Mouse (Mus musculus): ENCODE results near the gene Rela. TPM values are rescaled to one million over a fixed set of nuclear protein-coding genes. Genes with fewer than 3 reads are reported as not detected.
A peak's percentile ranks its signal among the peaks of the same experiment; 100 is the strongest.

Rela gene
- polyA plus RNA-seq, 1 experiment from 2014 or later: 62.4 TPM

DNA sequence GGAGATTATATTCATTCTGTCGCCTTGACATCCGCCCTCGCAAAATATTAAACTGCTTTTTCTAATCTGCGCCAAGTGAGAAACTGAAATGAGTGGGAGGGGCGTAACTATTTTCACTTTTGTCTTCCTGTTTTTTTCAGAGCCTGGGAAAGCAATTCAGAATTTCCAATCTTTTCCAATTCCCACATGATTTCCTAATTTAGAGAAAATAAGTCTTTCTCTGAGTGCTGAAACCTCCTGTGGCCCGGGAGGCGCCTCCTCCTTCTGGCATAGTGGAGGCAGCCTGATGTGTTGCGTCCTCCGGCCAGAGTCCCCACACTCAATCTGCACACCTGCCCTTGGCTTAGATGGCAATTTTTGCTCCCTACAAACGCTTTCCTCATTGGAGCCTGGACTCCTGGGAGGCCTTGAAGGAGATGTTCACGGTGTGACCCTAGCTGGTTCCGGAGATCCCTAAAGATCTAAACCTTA is 677 bp upstream of the Rela start:
- Histone ChIP-seq H3K4me1 (peaks cover 19% of the 10 kb centered on the region), H3K27ac (replicated peaks) (peak overlapping the region; percentile 84), H3K4me3 (replicated peaks) (peak overlapping the region; percentile 60), H3K4me2 (replicated peaks) (peak overlapping the region; percentile 74), H3K27me3 (no peaks in the 10 kb centered on the region), H3K9ac (peak overlapping the region; percentile 64), H3K36me3 (peaks cover 29% of the 10 kb centered on the region), H3K9me3 (replicated peaks) (no peaks in the 10 kb centered on the region)
- ATAC-seq (ENCODE audit: insufficient number of reproducible peaks, low FRiP score, low TSS enrichment, low read depth): 0 out of 2 replicates have a peak, but pooled peaks have one; percentile 3
- 42% methylated on average over 12 of the region's 12 CpGs for WGBS

DNA sequence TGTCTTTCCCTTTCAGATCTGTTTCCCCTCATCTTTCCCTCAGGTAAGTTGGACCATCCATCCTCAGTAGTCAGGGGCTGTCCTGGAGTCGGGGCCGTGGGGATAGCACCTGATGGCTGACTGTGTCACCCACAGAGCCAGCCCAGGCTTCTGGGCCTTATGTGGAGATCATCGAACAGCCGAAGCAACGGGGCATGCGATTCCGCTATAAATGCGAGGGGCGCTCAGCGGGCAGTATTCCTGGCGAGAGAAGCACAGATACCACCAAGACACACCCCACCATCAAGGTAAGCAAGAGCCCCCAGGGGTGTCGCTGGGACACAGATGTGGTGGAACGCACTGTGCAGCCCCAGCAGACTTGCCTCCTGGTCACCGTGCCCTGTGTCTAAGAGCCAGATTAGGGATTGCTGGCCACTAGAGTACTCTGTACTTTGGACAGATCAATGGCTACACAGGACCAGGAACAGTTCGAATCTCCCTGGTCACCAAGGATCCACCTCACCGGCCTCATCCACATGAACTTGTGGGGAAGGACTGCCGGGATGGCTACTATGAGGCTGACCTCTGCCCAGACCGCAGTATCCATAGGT is 1.2 kb downstream of the Rela start:
- H3K9ac ChIP-seq: peak overlapping the region; percentile 64
- H3K9me3 ChIP-seq (replicated peaks): no peaks in the 10 kb centered on the region
- H3K4me2 ChIP-seq (replicated peaks): peak overlapping the region; percentile 74
- peaks cover 19% of the 10 kb centered on the region for H3K4me1 ChIP-seq
- peak overlapping the region; percentile 84; the same call in 1 of the 2 replicates for H3K27ac ChIP-seq (replicated peaks)
- H3K36me3 ChIP-seq: peaks cover 47% of the 10 kb centered on the region
- peak overlapping the region; percentile 60 for H3K4me3 ChIP-seq (replicated peaks)
- H3K27me3 ChIP-seq: no peaks in the 10 kb centered on the region
- 89% methylated on average over 18 of the region's 18 CpGs for WGBS
- no peak for ATAC-seq (ENCODE audit: insufficient number of reproducible peaks, low FRiP score, low TSS enrichment, low read depth)

DNA sequence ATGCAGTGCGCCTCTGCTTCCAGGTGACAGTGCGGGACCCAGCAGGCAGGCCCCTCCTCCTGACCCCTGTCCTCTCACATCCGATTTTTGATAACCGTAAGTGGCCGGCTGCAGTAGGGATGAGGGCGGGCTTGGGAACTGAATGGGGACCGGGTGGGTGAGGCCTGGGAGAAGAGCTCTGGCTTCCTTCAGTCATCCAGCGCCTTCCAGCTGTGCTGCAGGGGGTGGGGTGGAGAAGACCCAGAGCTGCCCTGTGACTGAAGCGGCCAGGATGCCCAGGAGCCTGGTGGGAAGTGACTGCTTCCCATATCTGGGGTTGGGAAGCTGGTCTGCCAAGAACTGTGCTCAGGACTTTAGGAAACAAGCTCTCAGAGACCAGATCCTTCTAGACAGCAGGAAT is 3.1 kb downstream of the Rela start:
- H3K9me3 ChIP-seq (replicated peaks): no peaks in the 10 kb centered on the region
- peaks cover 65% of the 10 kb centered on the region for H3K36me3 ChIP-seq
- no peak for ATAC-seq (ENCODE audit: insufficient number of reproducible peaks, low FRiP score, low TSS enrichment, low read depth)
- no peak overlapping the region for H3K4me2 ChIP-seq (replicated peaks)
- no peak overlapping the region for H3K9ac ChIP-seq
- no peak overlapping the region for H3K4me3 ChIP-seq (replicated peaks)
- peaks cover 19% of the 10 kb centered on the region for H3K4me1 ChIP-seq
- 79% methylated on average over 9 of the region's 9 CpGs for WGBS
- H3K27me3 ChIP-seq: no peaks in the 10 kb centered on the region
- H3K27ac ChIP-seq (replicated peaks): no peak overlapping the region

DNA sequence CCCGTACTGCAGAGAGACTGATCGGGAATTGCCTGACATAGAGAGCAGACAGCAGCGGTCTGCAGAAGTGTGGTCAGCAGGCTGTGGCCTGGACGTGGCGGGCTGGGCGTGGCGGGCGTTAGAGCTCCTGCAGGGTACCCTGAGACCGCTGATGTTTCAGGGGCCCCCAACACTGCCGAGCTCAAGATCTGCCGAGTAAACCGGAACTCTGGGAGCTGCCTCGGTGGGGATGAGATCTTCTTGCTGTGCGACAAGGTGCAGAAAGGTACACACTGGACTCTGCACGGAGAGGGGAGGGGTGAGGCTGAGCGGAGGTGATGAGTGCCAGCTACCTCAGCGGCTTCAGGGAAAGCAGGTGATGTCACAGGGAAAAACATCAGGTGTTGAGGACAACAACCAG is 3.7 kb downstream of the Rela start:
- peaks cover 19% of the 10 kb centered on the region for H3K4me1 ChIP-seq
- no peaks in the 10 kb centered on the region for H3K27me3 ChIP-seq
- no peak overlapping the region for H3K9ac ChIP-seq
- no peak for ATAC-seq (ENCODE audit: insufficient number of reproducible peaks, low FRiP score, low TSS enrichment, low read depth)
- H3K4me3 ChIP-seq (replicated peaks): no peak overlapping the region
- WGBS: 92% methylated on average over 17 of the region's 17 CpGs
- peaks cover 72% of the 10 kb centered on the region for H3K36me3 ChIP-seq
- H3K9me3 ChIP-seq (replicated peaks): no peaks in the 10 kb centered on the region
- H3K4me2 ChIP-seq (replicated peaks): no peak overlapping the region
- H3K27ac ChIP-seq (replicated peaks): no peak overlapping the region

DNA sequence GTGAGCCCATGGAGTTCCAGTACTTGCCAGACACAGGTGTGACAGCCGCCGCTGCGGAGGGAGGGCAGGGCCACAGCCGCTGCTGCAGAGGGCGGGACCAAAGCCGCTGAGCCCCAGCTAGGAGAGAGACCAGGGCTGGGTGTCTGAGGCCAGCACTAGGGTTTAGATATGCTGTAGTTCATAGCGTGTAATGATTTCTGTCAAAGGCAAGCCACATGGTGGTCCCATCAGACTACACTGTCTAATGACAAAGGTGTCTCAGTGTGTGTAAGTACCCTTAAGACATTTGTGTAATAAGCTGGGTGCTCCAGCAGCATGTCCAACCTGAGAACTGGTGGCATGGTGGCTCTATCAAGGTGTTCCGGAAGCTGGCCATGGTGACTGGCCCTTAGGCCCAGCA is 4.4 kb downstream of the Rela start:
- Histone ChIP-seq H3K27me3 (no peaks in the 10 kb centered on the region), H3K4me3 (replicated peaks) (no peak overlapping the region), H3K9me3 (replicated peaks) (no peaks in the 10 kb centered on the region), H3K4me2 (replicated peaks) (no peak overlapping the region), H3K9ac (no peak overlapping the region), H3K36me3 (peaks cover 78% of the 10 kb centered on the region), H3K27ac (replicated peaks) (no peak overlapping the region), H3K4me1 (peaks cover 15% of the 10 kb centered on the region)
- no peak for ATAC-seq (ENCODE audit: insufficient number of reproducible peaks, low FRiP score, low TSS enrichment, low read depth)
- whole genome bisulfite sequencing: 90% methylated on average over 8 of the region's 8 CpGs

DNA sequence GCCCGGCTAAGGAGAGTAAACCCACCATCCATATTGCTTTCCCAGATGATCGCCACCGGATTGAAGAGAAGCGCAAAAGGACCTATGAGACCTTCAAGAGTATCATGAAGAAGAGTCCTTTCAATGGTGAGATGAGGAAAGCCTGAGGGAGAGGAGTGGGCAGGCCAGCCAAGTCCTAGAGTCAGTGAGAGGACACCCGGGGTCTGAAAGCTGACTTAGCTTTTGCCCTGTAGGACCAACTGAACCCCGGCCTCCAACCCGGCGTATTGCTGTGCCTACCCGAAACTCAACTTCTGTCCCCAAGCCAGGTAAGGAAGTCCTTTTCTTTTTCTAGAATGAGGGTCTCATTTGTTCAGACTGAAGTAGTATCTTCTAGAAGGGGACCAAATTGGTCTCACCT is 8.0 kb downstream of the Rela start:
- Histone ChIP-seq H3K9ac (no peak overlapping the region), H3K27ac (replicated peaks) (no peak overlapping the region), H3K4me3 (replicated peaks) (no peak overlapping the region), H3K27me3 (no peaks in the 10 kb centered on the region), H3K9me3 (replicated peaks) (no peaks in the 10 kb centered on the region), H3K36me3 (peaks cover 75% of the 10 kb centered on the region), H3K4me1 (peaks cover 16% of the 10 kb centered on the region), H3K4me2 (replicated peaks) (no peak overlapping the region)
- WGBS: 92% methylated on average over 9 of the region's 9 CpGs
- no peak for ATAC-seq (ENCODE audit: insufficient number of reproducible peaks, low FRiP score, low TSS enrichment, low read depth)

DNA sequence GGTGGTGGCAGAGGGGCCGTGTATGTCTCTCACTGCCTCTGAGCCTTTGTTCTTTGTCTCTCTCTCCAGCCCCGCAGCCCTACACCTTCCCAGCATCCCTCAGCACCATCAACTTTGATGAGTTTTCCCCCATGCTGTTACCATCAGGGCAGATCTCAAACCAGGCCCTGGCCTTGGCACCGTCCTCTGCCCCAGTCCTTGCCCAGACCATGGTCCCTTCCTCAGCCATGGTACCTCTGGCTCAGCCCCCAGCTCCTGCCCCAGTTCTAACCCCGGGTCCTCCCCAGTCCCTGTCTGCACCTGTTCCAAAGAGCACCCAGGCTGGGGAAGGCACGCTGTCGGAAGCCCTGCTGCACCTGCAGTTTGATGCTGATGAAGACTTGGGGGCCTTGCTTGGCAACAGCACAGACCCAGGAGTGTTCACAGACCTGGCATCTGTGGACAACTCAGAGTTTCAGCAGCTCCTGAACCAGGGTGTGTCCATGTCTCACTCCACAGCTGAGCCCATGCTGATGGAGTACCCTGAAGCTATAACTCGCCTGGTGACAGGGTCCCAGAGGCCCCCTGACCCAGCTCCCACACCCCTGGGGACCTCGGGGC is 9.5 kb downstream of the Rela start:
- H3K27ac ChIP-seq (replicated peaks): no peak overlapping the region
- H3K36me3 ChIP-seq: peaks cover 72% of the 10 kb centered on the region
- H3K9ac ChIP-seq: no peak overlapping the region
- no peaks in the 10 kb centered on the region for H3K27me3 ChIP-seq
- no peak overlapping the region for H3K4me2 ChIP-seq (replicated peaks)
- H3K4me3 ChIP-seq (replicated peaks): no peak overlapping the region
- WGBS: 91% methylated on average over 8 of the region's 8 CpGs
- H3K9me3 ChIP-seq (replicated peaks): no peaks in the 10 kb centered on the region
- no peak for ATAC-seq (ENCODE audit: insufficient number of reproducible peaks, low FRiP score, low TSS enrichment, low read depth)
- H3K4me1 ChIP-seq: peaks cover 16% of the 10 kb centered on the region

DNA sequence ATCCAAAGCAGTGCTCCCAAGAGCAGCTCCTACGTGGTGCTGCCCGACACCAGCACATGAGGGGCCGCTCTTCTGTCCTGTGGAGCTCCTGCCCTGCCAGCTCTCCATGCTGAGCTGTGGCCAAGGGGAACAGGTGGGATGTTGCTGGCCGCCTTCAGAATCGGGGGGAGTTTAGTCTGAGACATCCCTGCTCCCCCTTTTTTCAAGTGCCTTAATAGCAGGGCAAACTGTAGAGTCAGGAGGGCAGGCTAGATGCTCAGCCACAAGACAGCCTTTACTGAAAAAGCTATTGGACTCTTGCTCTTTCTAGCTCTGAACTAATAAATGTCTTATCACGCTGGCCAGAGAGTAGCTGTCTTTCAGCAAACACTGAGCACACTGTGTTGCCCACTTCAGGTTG is 10.5 kb downstream of the Rela start:
- ATAC-seq (ENCODE audit: insufficient number of reproducible peaks, low FRiP score, low TSS enrichment, low read depth): no peak
- Histone ChIP-seq H3K4me3 (replicated peaks) (no peak overlapping the region), H3K4me2 (replicated peaks) (no peak overlapping the region), H3K27me3 (0 out of 2 replicates have a peak, but pooled peaks cover 2% of the 10 kb centered on the region), H3K27ac (replicated peaks) (0 out of 2 replicates have a peak overlapping the region, but pooled peaks have one; percentile 79), H3K9me3 (replicated peaks) (no peaks in the 10 kb centered on the region), H3K9ac (no peak overlapping the region), H3K4me1 (peaks cover 16% of the 10 kb centered on the region), H3K36me3 (peaks cover 70% of the 10 kb centered on the region)
- WGBS: 95% methylated on average over 6 of the region's 6 CpGs

DNA sequence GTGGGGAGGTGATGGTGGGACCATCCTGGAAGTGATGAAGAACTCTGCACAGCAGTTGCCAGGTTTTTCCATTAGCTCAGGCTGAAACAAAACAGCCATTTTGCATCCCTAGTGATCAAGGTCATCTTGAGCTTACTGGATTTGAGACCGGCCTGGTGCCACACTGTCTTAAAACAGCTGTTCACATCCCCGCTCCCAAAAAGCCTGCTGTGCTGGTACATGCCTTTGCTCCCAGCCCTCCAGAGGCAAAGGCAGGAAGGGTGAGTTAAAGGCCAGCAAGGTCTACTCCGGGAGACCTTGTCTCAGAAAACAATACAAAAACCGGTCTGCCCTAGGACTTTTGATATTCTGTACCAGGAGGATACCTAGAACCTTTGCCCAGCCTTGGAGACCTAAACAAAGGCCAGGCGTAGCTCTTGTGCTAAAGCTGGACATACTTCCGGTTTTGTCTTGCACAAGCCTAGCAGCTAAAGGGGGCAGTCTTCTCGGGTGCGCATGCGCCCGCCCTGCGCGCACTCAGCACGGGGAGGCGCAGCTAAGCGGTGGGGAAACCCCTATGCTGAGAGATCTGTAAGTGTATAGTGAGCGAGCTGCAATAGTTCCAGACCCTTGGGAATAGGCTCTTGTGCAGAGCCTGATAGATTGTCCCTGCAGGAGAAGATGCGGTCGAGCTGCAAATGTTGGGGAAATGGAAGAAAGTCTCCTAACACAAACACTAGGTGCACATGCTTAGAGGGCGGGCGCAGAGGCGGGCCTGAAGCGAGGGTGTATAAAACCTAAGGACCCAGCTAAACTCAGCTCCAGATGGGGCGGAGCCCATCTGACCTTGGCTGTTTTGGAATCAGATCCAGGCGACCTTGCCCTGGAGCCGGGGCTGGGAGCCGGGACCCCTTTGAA is 11.4 kb downstream of the Rela start:
- 0 out of 2 replicates have a peak overlapping the region, but pooled peaks have one; percentile 1 for H3K9ac ChIP-seq
- 6% methylated on average over 26 of the region's 26 CpGs for WGBS
- H3K27me3 ChIP-seq: 0 out of 2 replicates have a peak, but pooled peaks cover 2% of the 10 kb centered on the region
- H3K9me3 ChIP-seq (replicated peaks): no peaks in the 10 kb centered on the region
- H3K4me3 ChIP-seq (replicated peaks): peak overlapping the region; percentile 31
- H3K27ac ChIP-seq (replicated peaks): peak overlapping the region; percentile 79
- peaks cover 16% of the 10 kb centered on the region for H3K4me1 ChIP-seq
- ATAC-seq (ENCODE audit: insufficient number of reproducible peaks, low FRiP score, low TSS enrichment, low read depth): peak; percentile 82
- peaks cover 66% of the 10 kb centered on the region for H3K36me3 ChIP-seq
- peak overlapping the region; percentile 58 for H3K4me2 ChIP-seq (replicated peaks)

DNA sequence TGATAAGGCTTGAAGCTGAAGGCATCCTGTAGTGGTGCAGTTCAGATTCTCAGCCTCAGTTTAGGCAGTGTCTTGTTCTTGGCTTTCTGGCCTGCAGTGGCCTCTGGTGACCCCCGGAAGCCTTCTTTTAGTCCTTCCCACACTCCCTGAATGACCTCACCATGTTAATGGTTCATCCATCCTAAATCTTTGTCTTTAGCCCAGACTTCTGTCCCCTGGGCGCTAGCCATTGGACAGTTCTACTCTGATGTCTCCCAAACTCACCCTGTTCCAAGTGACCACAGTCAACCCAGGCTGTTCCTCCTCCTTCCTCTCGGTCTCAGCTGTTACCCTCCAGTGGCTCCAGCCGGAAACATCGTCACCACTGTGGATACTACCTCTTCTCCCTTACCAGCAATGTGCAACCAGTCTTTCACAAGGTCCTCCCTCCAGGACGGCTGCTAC is 12.0 kb downstream of the Rela start:
- no peaks in the 10 kb centered on the region for H3K9me3 ChIP-seq (replicated peaks)
- H3K4me3 ChIP-seq (replicated peaks): peak overlapping the region; percentile 31
- peak overlapping the region; percentile 58 for H3K4me2 ChIP-seq (replicated peaks)
- H3K9ac ChIP-seq: 0 out of 2 replicates have a peak overlapping the region, but pooled peaks have one; percentile 1
- peaks cover 59% of the 10 kb centered on the region for H3K36me3 ChIP-seq
- 61% methylated on average over 6 of the region's 6 CpGs for WGBS
- peaks cover 22% of the 10 kb centered on the region for H3K4me1 ChIP-seq
- H3K27me3 ChIP-seq: peaks cover 6% of the 10 kb centered on the region; the same call in 1 of the 2 replicates
- ATAC-seq (ENCODE audit: insufficient number of reproducible peaks, low FRiP score, low TSS enrichment, low read depth): no peak
- H3K27ac ChIP-seq (replicated peaks): peak overlapping the region; percentile 79
